Mouse (Mus musculus): Measurements from ENCODE around the gene Rassf8. TPM values are rescaled to one million over a fixed set of nuclear protein-coding genes. Genes with fewer than 3 reads are reported as not detected.

The Rassf8 gene
- 8.7 and 9.5 TPM in 2 replicates for polyA plus RNA-seq (2015; fragmentation: Nextera tagmentation; extraction: Ambion mirVana)

GRCm38 (mm10) chr6:145746132-145746849, at the start of gene Rassf8:
Gene Rassf8 (plus strand): TSS chr6:145746748.
- H3K9ac ChIP-seq = peak within 1 kb of the TSS; percentile 92
- H3K27me3 ChIP-seq = no peaks in the 10 kb centered on the region
- peak within 1 kb of the TSS; percentile 87 for H3K4me3 ChIP-seq (replicated peaks)
- WGBS = under 1% methylated on average over 64 of the region's 71 CpGs
- no peaks in the 10 kb centered on the region for H3K9me3 ChIP-seq (replicated peaks)
- no peaks in the 10 kb centered on the region for H3K36me3 ChIP-seq
- peak within 1 kb of the TSS; percentile 92 for H3K27ac ChIP-seq (replicated peaks)
- H3K4me2 ChIP-seq (replicated peaks) = peak within 1 kb of the TSS; percentile 62
- peak; percentile 98 for ATAC-seq (ENCODE audit: insufficient number of reproducible peaks, low FRiP score, low TSS enrichment, low read depth)
- peaks cover 9% of the 10 kb centered on the region for H3K4me1 ChIP-seq

GRCm38 (mm10) chr6:145701021-145701540, 45.5 kb upstream of the Rassf8 start:
- Histone ChIP-seq H3K4me3 (replicated peaks) (no peak overlapping the region), H3K9ac (no peak overlapping the region), H3K4me2 (replicated peaks) (no peak overlapping the region), H3K9me3 (replicated peaks) (no peaks in the 10 kb centered on the region), H3K27me3 (no peaks in the 10 kb centered on the region), H3K4me1 (no peaks in the 10 kb centered on the region), H3K27ac (replicated peaks) (no peak overlapping the region), H3K36me3 (no peaks in the 10 kb centered on the region)
- ATAC-seq (ENCODE audit: insufficient number of reproducible peaks, low FRiP score, low TSS enrichment, low read depth) = no peak
- WGBS = 78% methylated on average over 8 of the region's 8 CpGs

GRCm38 (mm10) chr6:145703667-145704066, 42.9 kb upstream of the Rassf8 start:
- Histone ChIP-seq H3K9me3 (replicated peaks) (no peaks in the 10 kb centered on the region), H3K27me3 (no peaks in the 10 kb centered on the region), H3K4me2 (replicated peaks) (no peak overlapping the region), H3K9ac (no peak overlapping the region), H3K36me3 (no peaks in the 10 kb centered on the region), H3K4me3 (replicated peaks) (no peak overlapping the region), H3K4me1 (no peaks in the 10 kb centered on the region), H3K27ac (replicated peaks) (no peak overlapping the region)
- no peak for ATAC-seq (ENCODE audit: insufficient number of reproducible peaks, low FRiP score, low TSS enrichment, low read depth)
- 85% methylated on average over 6 of the region's 6 CpGs for WGBS

- Histone ChIP-seq H3K9ac (no peak overlapping the region), H3K9me3 (replicated peaks) (no peaks in the 10 kb centered on the region), H3K36me3 (no peaks in the 10 kb centered on the region), H3K27me3 (no peaks in the 10 kb centered on the region), H3K4me1 (no peaks in the 10 kb centered on the region), H3K4me3 (replicated peaks) (no peak overlapping the region), H3K4me2 (replicated peaks) (no peak overlapping the region), H3K27ac (replicated peaks) (no peak overlapping the region)
- WGBS = 83% methylated on average over 18 of the region's 18 CpGs
- no peak for ATAC-seq (ENCODE audit: insufficient number of reproducible peaks, low FRiP score, low TSS enrichment, low read depth)
Observed at GRCm38 (mm10) chr6:145709956-145710720, 36.4 kb upstream of the Rassf8 start.

- no peak overlapping the region for H3K27ac ChIP-seq (replicated peaks)
- H3K9me3 ChIP-seq (replicated peaks) = no peaks in the 10 kb centered on the region
- no peak for ATAC-seq (ENCODE audit: insufficient number of reproducible peaks, low FRiP score, low TSS enrichment, low read depth)
- H3K4me3 ChIP-seq (replicated peaks) = no peak overlapping the region
- H3K36me3 ChIP-seq = no peaks in the 10 kb centered on the region
- no peak overlapping the region for H3K9ac ChIP-seq
- H3K27me3 ChIP-seq = no peaks in the 10 kb centered on the region
- WGBS = 87% methylated on average over 3 of the region's 3 CpGs
- no peak overlapping the region for H3K4me2 ChIP-seq (replicated peaks)
- no peaks in the 10 kb centered on the region for H3K4me1 ChIP-seq
Observed at GRCm38 (mm10) chr6:145710797-145711196, 35.8 kb upstream of the Rassf8 start.

- no peak overlapping the region for H3K9ac ChIP-seq
- 77% methylated on average over 5 of the region's 5 CpGs for WGBS
- no peaks in the 10 kb centered on the region for H3K4me1 ChIP-seq
- ATAC-seq (ENCODE audit: insufficient number of reproducible peaks, low FRiP score, low TSS enrichment, low read depth) = no peak
- H3K4me3 ChIP-seq (replicated peaks) = no peak overlapping the region
- H3K4me2 ChIP-seq (replicated peaks) = no peak overlapping the region
- no peaks in the 10 kb centered on the region for H3K9me3 ChIP-seq (replicated peaks)
- no peaks in the 10 kb centered on the region for H3K36me3 ChIP-seq
- no peaks in the 10 kb centered on the region for H3K27me3 ChIP-seq
- no peak overlapping the region for H3K27ac ChIP-seq (replicated peaks)
Observed at GRCm38 (mm10) chr6:145711320-145711719, 35.2 kb upstream of the Rassf8 start.

GRCm38 (mm10) chr6:145713241-145714114, 33.1 kb upstream of the Rassf8 start:
- Histone ChIP-seq H3K27ac (replicated peaks) (no peak overlapping the region), H3K4me1 (no peaks in the 10 kb centered on the region), H3K27me3 (no peaks in the 10 kb centered on the region), H3K36me3 (no peaks in the 10 kb centered on the region), H3K4me2 (replicated peaks) (no peak overlapping the region), H3K4me3 (replicated peaks) (no peak overlapping the region), H3K9ac (no peak overlapping the region), H3K9me3 (replicated peaks) (no peaks in the 10 kb centered on the region)
- ATAC-seq (ENCODE audit: insufficient number of reproducible peaks, low FRiP score, low TSS enrichment, low read depth) = no peak
- 50% methylated on average over 8 of the region's 8 CpGs for WGBS

GRCm38 (mm10) chr6:145714131-145714530, 32.4 kb upstream of the Rassf8 start:
- Histone ChIP-seq H3K4me2 (replicated peaks) (no peak overlapping the region), H3K9me3 (replicated peaks) (no peaks in the 10 kb centered on the region), H3K36me3 (no peaks in the 10 kb centered on the region), H3K4me1 (no peaks in the 10 kb centered on the region), H3K27me3 (no peaks in the 10 kb centered on the region), H3K27ac (replicated peaks) (no peak overlapping the region), H3K9ac (no peak overlapping the region), H3K4me3 (replicated peaks) (no peak overlapping the region)
- 53% methylated on average over 1 of the region's 1 CpGs for WGBS
- no peak for ATAC-seq (ENCODE audit: insufficient number of reproducible peaks, low FRiP score, low TSS enrichment, low read depth)

- ATAC-seq (ENCODE audit: insufficient number of reproducible peaks, low FRiP score, low TSS enrichment, low read depth) = no peak
- WGBS = 61% methylated on average over 7 of the region's 7 CpGs
- Histone ChIP-seq H3K4me2 (replicated peaks) (no peak overlapping the region), H3K9me3 (replicated peaks) (no peaks in the 10 kb centered on the region), H3K36me3 (no peaks in the 10 kb centered on the region), H3K4me1 (no peaks in the 10 kb centered on the region), H3K27me3 (no peaks in the 10 kb centered on the region), H3K4me3 (replicated peaks) (no peak overlapping the region), H3K27ac (replicated peaks) (no peak overlapping the region), H3K9ac (no peak overlapping the region)
Observed at GRCm38 (mm10) chr6:145722596-145722995, 24.0 kb upstream of the Rassf8 start.

- Histone ChIP-seq H3K9ac (no peak overlapping the region), H3K27ac (replicated peaks) (no peak overlapping the region), H3K4me1 (no peaks in the 10 kb centered on the region), H3K4me3 (replicated peaks) (no peak overlapping the region), H3K36me3 (no peaks in the 10 kb centered on the region), H3K4me2 (replicated peaks) (no peak overlapping the region), H3K9me3 (replicated peaks) (no peaks in the 10 kb centered on the region), H3K27me3 (no peaks in the 10 kb centered on the region)
- WGBS = 76% methylated on average over 13 of the region's 13 CpGs
- no peak for ATAC-seq (ENCODE audit: insufficient number of reproducible peaks, low FRiP score, low TSS enrichment, low read depth)
Observed at GRCm38 (mm10) chr6:145723131-145723863, 23.3 kb upstream of the Rassf8 start.
